ENCODE assay signal across 14 mouse cellular contexts in the genomic region with DNA sequence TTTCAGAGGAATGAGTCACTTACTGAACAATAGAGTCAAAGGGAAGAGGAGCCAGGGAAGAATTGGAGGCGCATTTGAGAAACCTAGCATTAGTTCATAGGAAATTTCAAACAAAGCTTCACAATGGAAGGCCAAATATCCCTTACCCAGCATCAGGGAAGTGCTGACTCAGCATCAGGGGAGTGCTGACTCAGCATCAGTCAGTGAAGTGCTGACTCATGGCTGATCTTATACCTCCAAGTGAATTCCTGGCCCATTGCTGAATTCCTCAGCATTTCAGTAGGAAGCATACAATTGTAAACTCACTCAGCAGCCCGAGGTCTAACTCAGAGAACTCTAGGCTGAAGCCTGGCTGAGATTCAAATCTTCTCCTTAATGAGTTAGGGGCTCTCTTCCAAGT.
A peak's percentile ranks its signal among the peaks of the same experiment; 100 is the strongest.
DNase-seq lines count a peak whose midpoint lies in the region; ATAC-seq lines count a peak whose summit lies in the region.
"Had no signal": no experiment of that assay in that cellular context is flagged by ENCODE, and none has a peak within 500 bp of the region (broad histone marks: within the 10 kb centered on the region; RNA-seq: fewer than 3 reads in every experiment).

No protein-coding gene starts in this region.

- no peak overlapping the region for H3K4me3 ChIP-seq in hindbrain, embryonic 13.5 days
- H3K4me3 ChIP-seq in hindbrain, embryonic 12.5 days: no peak overlapping the region
- no peak overlapping the region for H3K4me3 ChIP-seq in forebrain, embryonic 15.5 days
- H3K4me3 ChIP-seq: embryonic facial prominence, embryonic 13.5 days; limb, embryonic 15.5 days; megakaryocyte, embryonic 14.5 days; neural tube, embryonic 12.5 days had no signal

- DNase-seq in 416B (ENCODE audit: low read depth) (peak; percentile 48), NIH3T3 (ENCODE audit: low read depth) (peak; percentile 85)
- DNase-seq in right cerebral cortex, postnatal 4 days: no peak
- DNase-seq: cerebellum, adult 11 months; heart, postnatal 4 days; thymus, adult 2 months had no signal

- no peaks in the 10 kb centered on the region for H3K27me3 ChIP-seq in hindbrain, embryonic 13.5 days
- H3K27me3 ChIP-seq in hindbrain, embryonic 12.5 days: no peaks in the 10 kb centered on the region
- H3K27me3 ChIP-seq in forebrain, embryonic 15.5 days: no peaks in the 10 kb centered on the region
- H3K27me3 ChIP-seq: embryonic facial prominence, embryonic 13.5 days; limb, embryonic 15.5 days; megakaryocyte, embryonic 14.5 days; neural tube, embryonic 12.5 days had no signal

- no peak for ATAC-seq in hindbrain, embryonic 13.5 days (ENCODE audit: low FRiP score)
- no peak for ATAC-seq in hindbrain, embryonic 12.5 days (ENCODE audit: low FRiP score)
- ATAC-seq in forebrain, embryonic 15.5 days (replicated peaks): no peak
- no peak for ATAC-seq in erythroid progenitor cell, adult 5-6 weeks (replicated peaks; ENCODE audit: low FRiP score, poor library complexity, severe bottlenecking)

- no peaks in the 10 kb centered on the region for H3K9me3 ChIP-seq in hindbrain, embryonic 13.5 days
- H3K9me3 ChIP-seq in hindbrain, embryonic 12.5 days (replicated peaks): no peaks in the 10 kb centered on the region
- no peaks in the 10 kb centered on the region for H3K9me3 ChIP-seq in forebrain, embryonic 15.5 days
- H3K9me3 ChIP-seq: embryonic facial prominence, embryonic 13.5 days; limb, embryonic 15.5 days; megakaryocyte, embryonic 14.5 days; neural tube, embryonic 12.5 days had no signal

- H3K4me1 ChIP-seq in hindbrain, embryonic 13.5 days (replicated peaks): peaks cover 23% of the 10 kb centered on the region
- H3K4me1 ChIP-seq in hindbrain, embryonic 12.5 days: peaks cover 7% of the 10 kb centered on the region; the same call in 1 of the 2 replicates
- peaks cover 14% of the 10 kb centered on the region; the same call in 1 of the 2 replicates for H3K4me1 ChIP-seq in forebrain, embryonic 15.5 days

- H3K27ac ChIP-seq in hindbrain, embryonic 13.5 days: 0 out of 2 replicates have a peak overlapping the region, but pooled peaks have one; percentile 18
- H3K27ac ChIP-seq in hindbrain, embryonic 12.5 days: no peak overlapping the region
- H3K27ac ChIP-seq in forebrain, embryonic 15.5 days (replicated peaks): peak overlapping the region; percentile 50
- H3K27ac ChIP-seq: embryonic facial prominence, embryonic 13.5 days; limb, embryonic 15.5 days; neural tube, embryonic 12.5 days had no signal

- no peak overlapping the region for H3K9ac ChIP-seq in hindbrain, embryonic 13.5 days
- no peak overlapping the region for H3K9ac ChIP-seq in hindbrain, embryonic 12.5 days
- H3K9ac ChIP-seq in forebrain, embryonic 15.5 days (replicated peaks): no peak overlapping the region
- H3K9ac ChIP-seq: embryonic facial prominence, embryonic 13.5 days; limb, embryonic 15.5 days; neural tube, embryonic 12.5 days had no signal

- WGBS in hindbrain, embryonic 13.5 days: 61% methylated on average over 2 of the region's 2 CpGs
- 75% methylated on average over 2 of the region's 2 CpGs for WGBS in hindbrain, embryonic 12.5 days
- WGBS in forebrain, embryonic 15.5 days: 44% methylated on average over 2 of the region's 2 CpGs

- no peaks in the 10 kb centered on the region for H3K36me3 ChIP-seq in hindbrain, embryonic 13.5 days
- no peaks in the 10 kb centered on the region for H3K36me3 ChIP-seq in hindbrain, embryonic 12.5 days
- no peaks in the 10 kb centered on the region for H3K36me3 ChIP-seq in forebrain, embryonic 15.5 days
- H3K36me3 ChIP-seq: embryonic facial prominence, embryonic 13.5 days; limb, embryonic 15.5 days; neural tube, embryonic 12.5 days had no signal

- H3K4me2 ChIP-seq in hindbrain, embryonic 13.5 days: no peak overlapping the region
- H3K4me2 ChIP-seq in hindbrain, embryonic 12.5 days (replicated peaks): no peak overlapping the region
- no peak overlapping the region for H3K4me2 ChIP-seq in forebrain, embryonic 15.5 days (replicated peaks)
- H3K4me2 ChIP-seq: embryonic facial prominence, embryonic 13.5 days; limb, embryonic 15.5 days; neural tube, embryonic 12.5 days had no signal
